In the genomic region with DNA sequence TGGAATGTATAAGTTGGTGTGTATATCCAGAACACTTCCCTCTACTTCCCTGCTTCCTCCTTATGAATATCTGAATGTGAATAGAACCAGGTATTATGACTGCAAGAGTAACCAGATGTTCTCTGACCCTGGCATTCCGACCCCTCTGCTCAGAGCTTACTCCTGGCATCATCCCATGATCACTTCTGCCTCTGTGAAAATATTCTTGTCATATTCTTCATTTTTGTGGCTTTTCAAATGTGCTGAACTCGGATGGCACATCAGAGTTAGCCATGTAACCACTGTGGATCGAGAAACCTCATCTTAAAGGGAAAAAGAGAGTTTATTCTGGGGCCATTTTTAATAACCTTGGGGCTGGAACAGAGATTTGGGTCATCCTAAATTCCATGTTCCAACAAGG, we compare ENCODE assay signal across 9 mouse cellular contexts. TPM values are rescaled to one million over a fixed set of nuclear protein-coding genes. Genes with fewer than 3 reads are reported as not detected.
DNase-seq lines count a peak whose midpoint lies in the region; ATAC-seq and TF ChIP-seq lines count a peak whose summit lies in the region.
"Had no signal": no experiment of that assay in that cellular context is flagged by ENCODE, and none has a peak within 500 bp of the region (broad histone marks: within the 10 kb centered on the region; RNA-seq: fewer than 3 reads in every experiment).

A gene (minus strand): TSS at position 101 of the 400 bp plus-strand sequence.

- H3K9me3 ChIP-seq in forebrain, postnatal 0 days (ENCODE audit: low read length), result no peaks in the 10 kb centered on the region
- H3K9me3 ChIP-seq in midbrain, embryonic 13.5 days, result no peaks in the 10 kb centered on the region

- no peaks in the 10 kb centered on the region for H3K36me3 ChIP-seq in forebrain, postnatal 0 days (ENCODE audit: insufficient read depth)
- no peaks in the 10 kb centered on the region for H3K36me3 ChIP-seq in midbrain, embryonic 13.5 days

- no peak for DNase-seq in layer of hippocampus, adult 2 months (ENCODE audit: low spot score in 2 of 2)
- DNase-seq in layer of hippocampus, adult 8-10 months (ENCODE audit: low spot score in 2 of 2), result no peak
- DNase-seq in forebrain, postnatal 0 days, result no peak
- no peak for DNase-seq in urinary bladder, postnatal 10 days (ENCODE audit: low spot score)
- DNase-seq in cerebellum, postnatal 4 days (ENCODE audit: low spot score in 2 of 2), result no peak
- DNase-seq: cerebellum, adult 9-10 months; gastrocnemius, postnatal 36 days had no signal

- no peak for ATAC-seq in forebrain, postnatal 0 days
- ATAC-seq in midbrain, embryonic 13.5 days, result no peak

- H3K27me3 ChIP-seq in forebrain, postnatal 0 days (ENCODE audit: insufficient read depth, low read length), result no peaks in the 10 kb centered on the region
- H3K27me3 ChIP-seq in midbrain, embryonic 13.5 days, result peaks cover 9% of the 10 kb centered on the region

- H3K27ac ChIP-seq in layer of hippocampus, adult 2 months, result peak within 1 kb of the TSS; percentile 75
- H3K27ac ChIP-seq in brown adipose tissue, adult 24 weeks (replicated peaks; ENCODE audit: low read depth, low read length), result peak within 1 kb of the TSS; percentile 64
- H3K27ac ChIP-seq in forebrain, postnatal 0 days (ENCODE audit: low read depth, low read length), result no peak within 1 kb of the TSS
- H3K27ac ChIP-seq in midbrain, embryonic 13.5 days, result no peak within 1 kb of the TSS

- 62% methylated on average over 3 of the region's 3 CpGs for WGBS in forebrain, postnatal 0 days
- 66% methylated on average over 3 of the region's 3 CpGs for WGBS in midbrain, embryonic 13.5 days

- H3K4me2 ChIP-seq in forebrain, postnatal 0 days (ENCODE audit: low read depth), result no peak within 1 kb of the TSS
- 0 out of 2 replicates have a peak within 1 kb of the TSS, but pooled peaks have one; percentile 93 for H3K4me2 ChIP-seq in midbrain, embryonic 13.5 days (replicated peaks)

- no peak within 1 kb of the TSS for H3K9ac ChIP-seq in forebrain, postnatal 0 days
- H3K9ac ChIP-seq in midbrain, embryonic 13.5 days (replicated peaks), result no peak within 1 kb of the TSS

- H3K4me1 ChIP-seq in brown adipose tissue, adult 24 weeks (ENCODE audit: control insufficient read depth, insufficient read depth, insufficient read length, low read length), result no peaks in the 10 kb centered on the region; the same call in 1 of the 2 replicates
- H3K4me1 ChIP-seq in forebrain, postnatal 0 days (ENCODE audit: insufficient read depth), result no peaks in the 10 kb centered on the region
- H3K4me1 ChIP-seq in midbrain, embryonic 13.5 days (replicated peaks), result peaks cover 27% of the 10 kb centered on the region

- H3K4me3 ChIP-seq in layer of hippocampus, adult 2 months, result peak within 1 kb of the TSS; percentile 88; the same call in 1 of the 2 replicates
- no peak within 1 kb of the TSS for H3K4me3 ChIP-seq in brown adipose tissue, adult 24 weeks (ENCODE audit: insufficient read depth, low read depth, low read length)
- H3K4me3 ChIP-seq in forebrain, postnatal 0 days (ENCODE audit: low read depth, low read length), result 0 out of 2 replicates have a peak within 1 kb of the TSS, but pooled peaks have one; percentile 63
- peak within 1 kb of the TSS; percentile 62; the same call in 1 of the 2 replicates for H3K4me3 ChIP-seq in midbrain, embryonic 13.5 days (replicated peaks)

- no peak for TF ChIP-seq CTCF in layer of hippocampus, adult 2 months (conservative IDR thresholded peaks at IDR 0.05)
- TF ChIP-seq CTCF in forebrain, postnatal 0 days (IDR thresholded peaks at IDR 0.05; ENCODE audit: low read depth), result no peak

RNA-seq across cellular contexts. Expression of the gene that starts here (rescaled TPM):
- total RNA-seq in layer of hippocampus, adult 2 months (2021), result 1 to 10 TPM; 4.9 to 5.0 TPM
- total RNA-seq in layer of hippocampus, adult 8-10 months (2022), result 1 to 10 TPM; 3.3 to 6.4 (median 4.4) TPM
- not detected in 2 replicates for polyA plus RNA-seq in brown adipose tissue, adult 24 weeks (2012; ENCODE audit: insufficient read depth, insufficient read length, missing spikeins)
- total RNA-seq in forebrain, postnatal 0 days (2014; rRNA removed), result 6.4 and 13.2 TPM in 2 replicates
- polyA plus RNA-seq in forebrain, postnatal 0 days (2015; fragmentation: Nextera tagmentation; extraction: Ambion mirVana), result 20.8 and 25.3 TPM in 2 replicates
- 2.1 TPM in 2 replicates for polyA plus RNA-seq in midbrain, embryonic 13.5 days (2015; fragmentation: Nextera tagmentation; extraction: Ambion mirVana)
- total RNA-seq: gastrocnemius, postnatal 36 days had no signal

Comparison
In these comparisons a context has a peak if more than half of its experiments do, and no peak if none do; other contexts are left out.
1. H3K27ac ChIP-seq: peak in layer of hippocampus, adult 2 months (single experiment) and brown adipose tissue, adult 24 weeks (single experiment); none in forebrain, postnatal 0 days (single experiment) and midbrain, embryonic 13.5 days (single experiment).